Mouse (Mus musculus): Measurements from ENCODE around the gene Tkfc. TPM values are rescaled to one million over a fixed set of nuclear protein-coding genes. Genes with fewer than 3 reads are reported as not detected.

Gene Tkfc
- 5.7 and 9.3 TPM in 2 replicates for total RNA-seq (2023)

GRCm38 (mm10) chr19:10605293-10605900 lies at the start of gene Tkfc, which contains the start of gene Ddb1:
Gene Tkfc, minus strand, starts transcription at chr19:10605654.
Gene Ddb1, plus strand, starts transcription at chr19:10605327.

GRCm38 (mm10) chr19:10634106-10634871 lies 28.8 kb upstream of the Tkfc start, which contains the start of gene Vwce:
Gene Vwce, plus strand, starts transcription at chr19:10634213.

GRCm38 (mm10) chr19:10576690-10577561 lies 28.5 kb downstream of the Tkfc start, which contains the start of the genes Cyb561a3 and Tmem138:
Gene Cyb561a3, plus strand, starts transcription at chr19:10577172.
Gene Tmem138, minus strand, starts transcription at chr19:10577362.

GRCm38 (mm10) chr19:10555624-10556510 lies 49.6 kb downstream of the Tkfc start, which contains the start of gene Tmem216:
Gene Tmem216, minus strand, starts transcription at chr19:10556238.

Other genes with a start within 250 kb of the Tkfc start
- not detected in 2 replicates for gene Syt7, start 216.6 kb downstream of the Tkfc start, total RNA-seq (2023)
- gene Lrrc10b, start 148.2 kb downstream of the Tkfc start, total RNA-seq (2023): not detected in 2 replicates
- gene Ppp1r32, start 122.7 kb downstream of the Tkfc start, total RNA-seq (2023): 3.4 and 3.9 TPM in 2 replicates
- 91.5 and 118 TPM in 2 replicates for gene Cpsf7, start 80.4 kb downstream of the Tkfc start, total RNA-seq (2023)
- 31.8 and 37.5 TPM in 2 replicates for gene Sdhaf2, start 79.5 kb downstream of the Tkfc start, total RNA-seq (2023)
- gene Tmem216, start 49.4 kb downstream of the Tkfc start, total RNA-seq (2023): 45.2 and 52.3 TPM in 2 replicates
- 39.6 and 52.2 TPM in 2 replicates for gene Cyb561a3, start 28.5 kb downstream of the Tkfc start, total RNA-seq (2023)
- 5.4 and 6.8 TPM in 2 replicates for gene Tmem138, start 28.3 kb downstream of the Tkfc start, total RNA-seq (2023)
- 76.8 and 83.0 TPM in 2 replicates for gene Ddb1, start 327 bp downstream of the Tkfc start, total RNA-seq (2023)
- 0.25 and 1.0 TPM in 2 replicates for gene Vwce, start 28.6 kb upstream of the Tkfc start, total RNA-seq (2023)
- gene Pga5, start 72.4 kb upstream of the Tkfc start, total RNA-seq (2023): not detected in 2 replicates
- 52.3 and 63.6 TPM in 2 replicates for gene Vps37c, start 83.1 kb upstream of the Tkfc start, total RNA-seq (2023)
- 0.84 and 1.2 TPM in 2 replicates for gene Cd5, start 133.3 kb upstream of the Tkfc start, total RNA-seq (2023)
- gene Cd6, start 224.4 kb upstream of the Tkfc start, total RNA-seq (2023): 1.7 and 2.6 TPM in 2 replicates
- gene Slc15a3, start 234.1 kb upstream of the Tkfc start, total RNA-seq (2023): 218 and 238 TPM in 2 replicates

Measured in neutrophil, adult 65 days (primary cell).